Mouse (Mus musculus): ENCODE measurements around the gene Cpxm2. TPM values are rescaled to one million over a fixed set of nuclear protein-coding genes. Genes with fewer than 3 reads are reported as not detected.

The Cpxm2 gene
- total RNA-seq (2012; rRNA removed) (not detected in 2 replicates), total RNA-seq (2014; rRNA removed) (not detected in 2 replicates), polyA plus RNA-seq (2012; ENCODE audit: insufficient read length, low read depth) (not detected in 2 replicates)

GRCm38 (mm10) chr7:132154368-132154961 is at the start of gene Cpxm2:
Gene Cpxm2, minus strand, starts transcription at chr7:132154739.
- Histone ChIP-seq H3K79me2 (replicated peaks; ENCODE audit: control insufficient read depth, extremely low read depth, insufficient read depth, poor library complexity, severe bottlenecking) (no peaks in the 10 kb centered on the region), H3K9me3 (replicated peaks; ENCODE audit: low read length) (no peaks in the 10 kb centered on the region), H3K9ac (ENCODE audit: insufficient read depth, low read depth) (no peak within 1 kb of the TSS), H3K4me3 (replicated peaks in 1 of 3; ENCODE audit: low read depth in 2 of 3, low read length in 2 of 3, poor library complexity in 1 of 3) (no peak within 1 kb of the TSS), H3K27me3 (replicated peaks) (peaks cover 96% of the 10 kb centered on the region), H3K4me2 (ENCODE audit: insufficient read depth, low read depth, poor library complexity, severe bottlenecking) (no peak within 1 kb of the TSS), H3K36me3 (replicated peaks in 1 of 2; ENCODE audit: control insufficient read depth in 1 of 2, insufficient read depth in 1 of 2, low read length in 1 of 2) (no peaks in the 10 kb centered on the region), H3K4me1 (ENCODE audit: control insufficient read depth in 1 of 2, insufficient read depth in 2 of 2) (no peaks in the 10 kb centered on the region), H3K27ac (ENCODE audit: insufficient read depth, low read depth) (no peak within 1 kb of the TSS)
- no peak for TF ChIP-seq MAFK (IDR thresholded peaks at IDR 0.05; ENCODE audit: insufficient replicate concordance, low read length)
- TF ChIP-seq CHD1 (IDR thresholded peaks at IDR 0.05; ENCODE audit: low read depth, low read length): no peak
- no peak for TF ChIP-seq HCFC1 (IDR thresholded peaks at IDR 0.05; ENCODE audit: low read depth, low read length)
- no peak for TF ChIP-seq NELFE (IDR thresholded peaks at IDR 0.05; ENCODE audit: low read depth, low read length)
- no peak for TF ChIP-seq SIN3A (IDR thresholded peaks at IDR 0.05; ENCODE audit: low read length)
- TF ChIP-seq ELF1 (IDR thresholded peaks at IDR 0.05; ENCODE audit: low read depth, low read length): no peak
- TF ChIP-seq MEF2A (IDR thresholded peaks at IDR 0.05; ENCODE audit: borderline replicate concordance, low read depth, low read length): no peak
- no peak for TF ChIP-seq CHD2 (IDR thresholded peaks at IDR 0.05; ENCODE audit: low read length)
- no peak for TF ChIP-seq GABPA (IDR thresholded peaks at IDR 0.05; ENCODE audit: insufficient replicate concordance, low read depth, low read length)
- TF ChIP-seq TCF12 (IDR thresholded peaks at IDR 0.05; ENCODE audit: low read depth, low read length): no peak
- no peak for TF ChIP-seq JUND (conservative IDR thresholded peaks at IDR 0.05; ENCODE audit: low read depth, low read length)
- TF ChIP-seq ZC3H11A (IDR thresholded peaks at IDR 0.05; ENCODE audit: low read depth, low read length): no peak
- TF ChIP-seq KAT2A (IDR thresholded peaks at IDR 0.05; ENCODE audit: insufficient replicate concordance, low read length): no peak
- TF ChIP-seq ZNF384 (IDR thresholded peaks at IDR 0.05; ENCODE audit: low read depth, low read length): no peak
- no peak for TF ChIP-seq IRF4 (IDR thresholded peaks at IDR 0.05; ENCODE audit: low read depth, low read length)
- TF ChIP-seq POLR2A (IDR thresholded peaks at IDR 0.05; ENCODE audit: low read depth, low read length): no peak
- TF ChIP-seq PAX5 (IDR thresholded peaks at IDR 0.05; ENCODE audit: low read length): no peak
- no peak for TF ChIP-seq MXI1 (IDR thresholded peaks at IDR 0.05; ENCODE audit: low read depth, low read length)
- DNase-seq (ENCODE audit: extremely low read depth): no peak
- in situ Hi-C loops (cut with MboI; ENCODE audit: low pct_ligation_motif_present, low pct_unique_long_range_greater_than_20kb, low sequenced_read_pairs): no loop called here
- dilution Hi-C loops (cut with MboI; ENCODE audit: extremely low pct_ligation_motif_present, extremely low pct_unique_long_range_greater_than_20kb, low sequenced_read_pairs): no loop called here

- Histone ChIP-seq H3K36me3 (replicated peaks in 1 of 2; ENCODE audit: control insufficient read depth in 1 of 2, insufficient read depth in 1 of 2, low read length in 1 of 2) (no peaks in the 10 kb centered on the region), H3K4me1 (ENCODE audit: control insufficient read depth in 1 of 2, insufficient read depth in 2 of 2) (no peaks in the 10 kb centered on the region), H3K79me2 (replicated peaks; ENCODE audit: control insufficient read depth, extremely low read depth, insufficient read depth, poor library complexity, severe bottlenecking) (no peaks in the 10 kb centered on the region), H3K9ac (ENCODE audit: insufficient read depth, low read depth) (no peak overlapping the region), H3K9me3 (replicated peaks; ENCODE audit: low read length) (no peaks in the 10 kb centered on the region), H3K4me3 (replicated peaks in 1 of 3; ENCODE audit: low read depth in 2 of 3, low read length in 2 of 3, poor library complexity in 1 of 3) (no peak overlapping the region), H3K27me3 (replicated peaks) (peaks cover 91% of the 10 kb centered on the region), H3K4me2 (ENCODE audit: insufficient read depth, low read depth, poor library complexity, severe bottlenecking) (no peak overlapping the region), H3K27ac (ENCODE audit: insufficient read depth, low read depth) (no peak overlapping the region)
- dilution Hi-C loops (cut with MboI; ENCODE audit: extremely low pct_ligation_motif_present, extremely low pct_unique_long_range_greater_than_20kb, low sequenced_read_pairs): no loop called here
- in situ Hi-C loops (cut with MboI; ENCODE audit: low pct_ligation_motif_present, low pct_unique_long_range_greater_than_20kb, low sequenced_read_pairs): no loop called here
- DNase-seq (ENCODE audit: extremely low read depth): no peak
- TF ChIP-seq USF2 (conservative IDR thresholded peaks at IDR 0.05; ENCODE audit: low read depth, low read length) (no peak), HCFC1 (IDR thresholded peaks at IDR 0.05; ENCODE audit: low read depth, low read length) (no peak), PAX5 (IDR thresholded peaks at IDR 0.05; ENCODE audit: low read length) (no peak), RAD21 (IDR thresholded peaks at IDR 0.05; ENCODE audit: low read depth, low read length) (no peak), ZMIZ1 (IDR thresholded peaks at IDR 0.05; ENCODE audit: low read depth, low read length) (no peak), ZC3H11A (IDR thresholded peaks at IDR 0.05; ENCODE audit: low read depth, low read length) (no peak), NELFE (IDR thresholded peaks at IDR 0.05; ENCODE audit: low read depth, low read length) (no peak), MYC (IDR thresholded peaks at IDR 0.05; ENCODE audit: low read depth, low read length) (no peak), ELF1 (IDR thresholded peaks at IDR 0.05; ENCODE audit: low read depth, low read length) (no peak), IRF4 (IDR thresholded peaks at IDR 0.05; ENCODE audit: low read depth, low read length) (no peak), SMC3 (IDR thresholded peaks at IDR 0.05; ENCODE audit: low read depth, low read length) (no peak), MAZ (IDR thresholded peaks at IDR 0.05; ENCODE audit: low read depth, low read length) (no peak), ETS1 (conservative IDR thresholded peaks at IDR 0.05; ENCODE audit: low read depth, low read length) (no peak), UBTF (IDR thresholded peaks at IDR 0.05; ENCODE audit: low read depth, low read length) (no peak), CTCF (conservative IDR thresholded peaks at IDR 0.05 in 1 of 2, IDR thresholded peaks at IDR 0.05 in 1 of 2; ENCODE audit: low read depth in 2 of 2, low read length in 2 of 2) (no peak), RCOR1 (conservative IDR thresholded peaks at IDR 0.05; ENCODE audit: low read depth, low read length) (no peak), POLR2AphosphoS2 (IDR thresholded peaks at IDR 0.05; ENCODE audit: low read depth, low read length) (no peak), MAX (IDR thresholded peaks at IDR 0.05; ENCODE audit: low read length) (no peak), POLR2A (IDR thresholded peaks at IDR 0.05; ENCODE audit: low read depth, low read length) (no peak), CHD1 (IDR thresholded peaks at IDR 0.05; ENCODE audit: low read depth, low read length) (no peak)
Measured at GRCm38 (mm10) chr7:132204073-132204612, 49.6 kb upstream of the Cpxm2 start.
